Mouse (Mus musculus) right cerebral cortex, adult 18-20 months (tissue): Measurements from ENCODE around the gene Rab11b.
A peak's percentile ranks its signal among the peaks of the same experiment; 100 is the strongest.
"Not testable (repeated sequence)": the region's sequence is repeated elsewhere in the genome, so short reads cannot be mapped to it uniquely, and the experiment has no call there.

ENCODE experiments used
- DNase-seq: peaks from one replicate; pipeline ENCODE4 v3.0.0; 2022; ENCODE audit warnings: mixed read lengths

The Rab11b gene

DNA sequence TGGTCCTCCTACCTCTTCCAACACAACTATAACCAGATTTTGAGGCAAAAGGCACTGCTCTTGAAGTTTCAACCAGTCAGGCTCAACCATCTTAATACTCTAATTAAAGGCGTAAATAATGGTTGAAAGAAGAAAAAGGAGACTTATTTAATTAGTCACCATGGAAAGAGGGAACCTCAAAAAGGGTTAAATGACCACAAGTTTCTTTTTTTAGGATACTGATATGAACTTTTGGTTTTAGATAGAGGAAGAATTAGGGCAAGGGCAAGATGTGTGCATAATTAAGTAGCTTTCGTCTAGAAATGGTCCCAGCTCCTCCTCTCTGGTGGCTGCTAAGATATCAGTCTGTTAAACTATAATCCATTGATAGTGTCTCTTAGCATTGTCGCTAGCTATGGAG is 6.1 kb upstream of the Rab11b start:
- no peak for DNase-seq

- DNase-seq, result peak; percentile 90
Observed at GRCm38 (mm10) chr17:33759767-33760254, 519 bp downstream of the Rab11b start.

- no peak for DNase-seq
Observed at GRCm38 (mm10) chr17:33757231-33757630, 3.1 kb downstream of the Rab11b start.

DNA sequence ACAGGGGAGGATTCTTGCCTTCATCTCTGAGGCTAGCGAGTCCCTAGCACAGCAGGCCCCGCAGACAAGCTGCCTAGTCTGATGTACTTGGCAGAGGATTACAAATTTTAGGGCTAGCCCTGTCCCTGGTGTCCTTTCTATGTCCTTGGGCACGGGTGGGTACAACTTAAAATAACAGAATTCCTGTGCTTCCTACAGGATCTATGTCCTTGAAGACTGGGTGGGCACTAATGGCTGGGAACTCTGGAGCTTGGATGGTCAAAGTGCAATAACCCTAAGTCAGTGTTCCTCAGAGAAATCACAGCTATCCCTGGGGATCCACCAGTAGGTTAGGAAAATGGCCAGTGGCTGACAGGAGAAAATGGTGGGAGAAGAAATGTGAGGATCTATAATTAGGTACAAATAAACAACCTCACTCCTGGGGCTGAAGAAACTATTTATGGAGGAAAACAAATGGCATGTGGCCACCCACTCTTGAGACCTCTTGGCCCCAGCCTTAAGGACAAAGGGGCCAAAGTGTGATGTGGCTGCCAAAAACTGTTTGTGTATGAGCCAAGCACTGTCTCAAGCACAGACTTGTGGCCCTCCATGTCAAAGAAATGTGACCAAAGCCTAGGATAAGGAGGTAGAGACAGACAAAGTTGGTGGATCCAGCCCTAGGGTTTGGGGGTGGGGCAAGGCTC is 4.1 kb downstream of the Rab11b start:
- no peak for DNase-seq

- no peak for DNase-seq
Observed at GRCm38 (mm10) chr17:33755418-33756107, 4.8 kb downstream of the Rab11b start.

- DNase-seq, result no peak
Observed at GRCm38 (mm10) chr17:33754656-33755055, 5.7 kb downstream of the Rab11b start.

DNA sequence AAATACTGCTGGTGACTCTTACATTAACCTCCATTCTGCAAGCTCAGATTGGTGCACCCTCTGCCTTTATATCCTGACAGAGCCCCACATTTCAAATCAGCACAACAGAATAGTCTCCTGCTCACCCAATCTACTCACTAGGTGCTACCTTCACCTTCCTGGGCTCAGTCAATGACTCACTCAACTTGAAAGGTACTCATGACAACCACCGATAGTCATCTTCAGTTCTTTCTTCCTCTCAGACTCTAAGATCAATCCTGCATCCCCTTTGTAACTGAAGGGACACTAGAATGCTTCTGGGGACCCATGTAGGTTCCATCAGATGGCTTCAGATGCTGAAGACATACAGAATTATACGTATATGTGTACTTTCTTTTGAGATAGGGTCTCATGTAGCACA is 8.0 kb downstream of the Rab11b start:
- no peak for DNase-seq

GRCm38 (mm10) chr17:33751181-33751580 is 9.1 kb downstream of the Rab11b start:
- DNase-seq, result no peak

- no peak for DNase-seq
Observed at GRCm38 (mm10) chr17:33749451-33749850, 10.9 kb downstream of the Rab11b start.

- peak; percentile 30 for DNase-seq
Observed at GRCm38 (mm10) chr17:33746011-33746410, 14.3 kb downstream of the Rab11b start.

DNA sequence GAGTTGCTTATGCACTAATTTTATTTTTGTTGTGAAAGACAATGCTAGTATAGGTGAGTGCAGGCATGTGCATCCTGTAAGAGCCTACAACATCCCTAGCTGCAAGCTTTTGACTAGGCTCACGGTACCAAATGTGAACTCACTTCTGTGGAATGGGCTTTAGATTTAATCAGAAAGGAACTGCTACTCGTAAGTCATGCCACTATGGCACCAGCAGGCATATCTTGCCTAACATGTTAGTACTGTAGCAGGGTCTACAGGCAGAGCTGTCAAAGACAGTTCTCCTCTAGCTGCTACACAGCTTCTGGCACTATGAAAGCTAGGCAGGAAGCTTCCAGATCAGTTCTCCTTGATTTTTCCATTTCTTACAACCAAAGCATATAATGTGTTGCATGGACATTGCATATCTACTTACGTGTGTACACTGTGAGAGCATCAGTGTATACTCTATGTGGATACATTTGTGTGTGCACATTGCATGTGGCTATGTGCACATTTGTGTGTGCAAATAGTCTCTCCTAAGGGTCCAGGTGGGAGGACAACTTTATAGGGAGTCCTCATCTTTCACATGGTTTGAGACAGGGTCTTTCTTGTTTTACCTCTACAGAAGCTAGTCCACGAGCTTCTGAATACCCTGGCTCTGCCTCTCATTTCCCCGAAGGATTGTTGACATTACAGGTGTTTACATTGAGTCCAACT is 15.5 kb downstream of the Rab11b start:
- no peak for DNase-seq

DNA sequence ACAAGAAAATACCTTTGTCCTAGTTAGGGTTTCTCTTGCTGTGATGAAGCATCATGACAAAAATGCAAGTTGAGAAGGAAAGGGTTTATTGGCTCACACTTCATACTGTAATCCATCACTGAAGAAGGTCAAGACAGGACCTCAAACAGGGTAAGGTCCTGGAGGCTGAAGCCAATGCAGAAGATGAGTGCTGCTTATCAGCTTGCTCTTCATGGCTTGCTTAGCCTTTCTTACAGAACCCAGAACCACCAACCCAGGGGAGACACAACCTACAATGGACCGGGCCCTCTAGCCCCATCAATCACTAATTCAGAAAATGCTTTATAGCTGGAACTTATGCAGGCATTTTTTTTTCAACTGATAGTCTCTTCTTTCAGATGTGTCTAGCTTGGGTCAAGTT is 17.9 kb downstream of the Rab11b start:
- no peak for DNase-seq

GRCm38 (mm10) chr17:33733526-33733925 is 26.8 kb downstream of the Rab11b start:
- DNase-seq, result not testable (repeated sequence)

- DNase-seq, result not testable (repeated sequence)
Observed at GRCm38 (mm10) chr17:33732556-33733083, 27.7 kb downstream of the Rab11b start.

DNA sequence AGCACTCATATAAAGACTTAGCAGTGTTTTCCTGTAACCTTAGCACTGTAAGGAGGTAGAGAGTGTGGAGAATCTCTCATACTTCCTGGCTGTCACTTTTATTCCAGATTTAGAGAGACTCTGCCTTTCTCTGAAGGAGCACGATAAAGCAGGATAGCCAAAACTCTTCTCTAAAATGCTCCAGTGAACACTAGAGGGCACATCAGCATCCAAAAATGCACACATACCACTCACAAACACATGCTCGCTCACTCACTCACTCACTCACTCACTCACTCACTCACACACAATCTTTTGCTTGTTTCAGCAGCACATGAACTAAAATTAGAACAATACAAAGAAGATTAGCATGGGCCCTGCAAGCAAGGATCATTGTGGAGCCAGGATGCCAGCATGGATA is 31.1 kb downstream of the Rab11b start:
- DNase-seq, result no peak

GRCm38 (mm10) chr17:33728396-33728795 is 31.9 kb downstream of the Rab11b start:
- no peak for DNase-seq

DNA sequence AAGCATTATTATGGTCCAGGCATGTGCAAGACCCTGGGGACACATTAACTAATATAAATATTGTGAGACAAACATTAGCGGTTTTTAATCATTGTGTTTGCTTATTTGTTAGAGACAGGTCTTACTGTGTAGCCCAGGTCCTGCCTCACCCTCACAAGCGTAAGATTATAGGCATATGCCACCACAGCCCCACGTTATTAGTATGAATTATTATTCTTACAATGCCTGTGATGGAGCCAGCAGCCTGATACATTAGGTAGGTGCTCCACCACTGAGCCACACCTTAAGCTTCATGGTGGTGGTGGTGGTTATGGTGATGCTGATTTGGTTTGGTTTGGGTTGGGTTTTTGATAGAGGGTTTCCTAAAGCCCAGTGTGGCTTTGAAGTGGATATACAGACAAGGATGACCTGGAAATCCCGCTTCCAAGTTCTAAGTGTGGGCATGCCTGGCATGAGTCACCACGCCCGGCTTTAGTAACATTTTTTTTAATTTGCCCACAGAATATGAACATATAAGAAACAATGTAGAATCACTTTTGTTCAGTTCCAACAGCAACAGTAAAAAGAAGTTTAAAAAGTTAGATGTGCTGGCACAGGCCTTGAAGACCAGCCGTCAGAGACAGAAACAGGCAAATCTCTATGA is 40.5 kb downstream of the Rab11b start:
- DNase-seq, result peak; percentile 40

- no peak for DNase-seq
Observed at GRCm38 (mm10) chr17:33718944-33719725, 41.2 kb downstream of the Rab11b start.

- DNase-seq, result peak; percentile 97
Observed at GRCm38 (mm10) chr17:33718384-33718881, 41.9 kb downstream of the Rab11b start, which contains the start of gene March2. TSS of gene March2 (minus strand) at chr17:33718670.

- DNase-seq, result no peak
Observed at GRCm38 (mm10) chr17:33717982-33718381, 42.3 kb downstream of the Rab11b start.

DNA sequence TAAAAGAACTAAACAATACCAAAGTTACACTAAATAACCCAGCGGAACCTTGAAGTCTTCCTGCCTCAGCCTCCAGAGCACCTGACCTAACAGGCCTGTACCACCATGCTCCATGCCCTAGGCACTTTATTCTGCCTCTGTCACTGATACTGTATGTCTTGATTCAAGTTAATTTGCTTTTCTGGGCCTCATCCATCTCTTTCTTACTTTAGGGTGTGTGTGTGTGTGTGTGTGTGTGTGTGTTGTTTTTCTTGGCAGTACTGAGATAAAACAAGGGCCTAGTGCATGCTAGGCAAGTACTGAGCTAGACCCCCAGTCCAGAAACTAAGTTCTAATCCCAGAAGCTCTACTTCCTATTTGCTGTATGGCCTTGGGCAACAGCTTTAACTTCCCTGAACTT is 43.1 kb downstream of the Rab11b start:
- no peak for DNase-seq

DNA sequence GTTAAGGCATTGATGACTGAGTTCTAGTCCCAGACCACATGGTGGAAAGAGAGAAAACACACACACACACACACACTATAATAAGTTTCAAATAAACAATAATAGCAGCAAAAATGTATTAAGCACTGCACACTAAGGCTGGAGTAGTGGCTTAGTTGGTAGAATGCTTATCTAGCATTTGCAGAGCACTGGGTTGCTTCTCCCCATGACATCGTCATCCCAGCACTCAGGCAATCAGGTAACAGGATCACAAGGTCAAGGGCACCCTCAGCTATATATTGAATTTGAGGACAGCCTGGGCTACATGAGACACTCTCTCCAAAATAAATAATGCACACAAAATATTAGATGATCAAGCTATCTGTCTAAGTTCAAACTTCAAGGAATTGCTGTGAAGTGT is 45.6 kb downstream of the Rab11b start:
- DNase-seq, result no peak
